Mouse (Mus musculus): ENCODE measurements around the gene Nipal3.

Nipal3 gene

GRCm38 (mm10) chr4:135505794-135506193 is 11.0 kb upstream of the Nipal3 start:
- no peak for DNase-seq (ENCODE audit: low spot score in 2 of 2)

- no peak for DNase-seq (ENCODE audit: low spot score in 2 of 2)
Measured at GRCm38 (mm10) chr4:135501587-135501986, 6.7 kb upstream of the Nipal3 start.

GRCm38 (mm10) chr4:135499831-135500230 is 5.0 kb upstream of the Nipal3 start:
- DNase-seq (ENCODE audit: low spot score in 2 of 2), result no peak

- DNase-seq (ENCODE audit: low spot score in 2 of 2), result no peak
Measured at GRCm38 (mm10) chr4:135498136-135498535, 3.3 kb upstream of the Nipal3 start.

- no peak for DNase-seq (ENCODE audit: low spot score in 2 of 2)
Measured at GRCm38 (mm10) chr4:135495810-135496209, 972 bp upstream of the Nipal3 start.

- DNase-seq (ENCODE audit: low spot score in 2 of 2), result no peak
Measured at GRCm38 (mm10) chr4:135495397-135495791, 556 bp upstream of the Nipal3 start.

GRCm38 (mm10) chr4:135493691-135494520 is 932 bp downstream of the Nipal3 start:
- DNase-seq (ENCODE audit: low spot score in 2 of 2), result peak in 1 of 2 experiments; percentile 20

GRCm38 (mm10) chr4:135493271-135493670 is 1.6 kb downstream of the Nipal3 start:
- no peak for DNase-seq (ENCODE audit: low spot score in 2 of 2)

GRCm38 (mm10) chr4:135489256-135489655 is 5.6 kb downstream of the Nipal3 start:
- no peak for DNase-seq (ENCODE audit: low spot score in 2 of 2)

GRCm38 (mm10) chr4:135486352-135486751 is 8.5 kb downstream of the Nipal3 start:
- no peak for DNase-seq (ENCODE audit: low spot score in 2 of 2)

GRCm38 (mm10) chr4:135485086-135485485 is 9.8 kb downstream of the Nipal3 start:
- no peak for DNase-seq (ENCODE audit: low spot score in 2 of 2)

- no peak for DNase-seq (ENCODE audit: low spot score in 2 of 2)
Measured at GRCm38 (mm10) chr4:135480370-135480769, 14.5 kb downstream of the Nipal3 start.

GRCm38 (mm10) chr4:135477851-135478250 is 17.0 kb downstream of the Nipal3 start:
- DNase-seq (ENCODE audit: low spot score in 2 of 2), result no peak

GRCm38 (mm10) chr4:135463406-135463805 is 31.4 kb downstream of the Nipal3 start:
- DNase-seq (ENCODE audit: low spot score in 2 of 2), result no peak

- DNase-seq (ENCODE audit: low spot score in 2 of 2), result no peak
Measured at GRCm38 (mm10) chr4:135453572-135453971, 41.3 kb downstream of the Nipal3 start.

GRCm38 (mm10) chr4:135453164-135453563 is 41.7 kb downstream of the Nipal3 start:
- no peak for DNase-seq (ENCODE audit: low spot score in 2 of 2)

GRCm38 (mm10) chr4:135451360-135452015 is 43.4 kb downstream of the Nipal3 start:
- DNase-seq (ENCODE audit: low spot score in 2 of 2), result no peak

- no peak for DNase-seq (ENCODE audit: low spot score in 2 of 2)
Measured at GRCm38 (mm10) chr4:135442473-135442872, 52.4 kb downstream of the Nipal3 start.

GRCm38 (mm10) chr4:135439904-135440522 is 54.8 kb downstream of the Nipal3 start:
- no peak for DNase-seq (ENCODE audit: low spot score in 2 of 2)

GRCm38 (mm10) chr4:135439188-135439647 is 55.6 kb downstream of the Nipal3 start:
- DNase-seq (ENCODE audit: low spot score in 2 of 2), result no peak

- DNase-seq (ENCODE audit: low spot score in 2 of 2), result no peak
Measured at GRCm38 (mm10) chr4:135437924-135438323, 56.9 kb downstream of the Nipal3 start.

- no peak for DNase-seq (ENCODE audit: low spot score in 2 of 2)
Measured at GRCm38 (mm10) chr4:135436291-135436690, 58.5 kb downstream of the Nipal3 start.

- DNase-seq (ENCODE audit: low spot score in 2 of 2), result no peak
Measured at GRCm38 (mm10) chr4:135434395-135434789, 60.4 kb downstream of the Nipal3 start.
